Mouse (Mus musculus) frontal cortex, adult (tissue): ENCODE results near the gene Fubp3.

Experiments used
- ATAC-seq: cut with Nextera tagmentation; 2 replicates; pipeline ENCODE4 v1.9.2; 2017; ENCODE audit warnings: mild to moderate bottlenecking, moderate library complexity, mixed read lengths; ENCODE audit not compliant: low TSS enrichment

Gene Fubp3

DNA sequence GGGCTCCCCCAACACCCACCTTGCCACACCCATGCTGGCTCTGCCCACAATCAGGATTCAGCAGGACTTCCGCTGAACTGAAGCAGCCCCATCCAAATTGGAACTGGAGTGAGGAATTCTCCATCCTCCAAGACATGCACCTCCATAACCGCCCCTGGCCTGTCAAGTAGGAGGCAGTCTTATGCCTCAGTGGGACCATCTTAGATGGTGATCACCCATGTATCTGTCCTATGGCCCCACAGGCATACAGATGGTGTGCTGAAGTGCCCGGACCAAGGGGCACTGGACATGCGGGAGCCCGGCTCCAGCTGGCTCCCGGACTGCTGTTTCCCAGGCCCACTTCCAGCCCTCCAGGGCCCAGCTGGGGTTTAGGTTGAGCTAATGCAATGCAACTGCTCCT lies 46.8 kb downstream of the Fubp3 start:
- no peak for ATAC-seq

- ATAC-seq = peak; percentile 84; the same call in 1 of the 2 replicates
Measured at GRCm38 (mm10) chr2:31633531-31633930, 61.1 kb downstream of the Fubp3 start.

DNA sequence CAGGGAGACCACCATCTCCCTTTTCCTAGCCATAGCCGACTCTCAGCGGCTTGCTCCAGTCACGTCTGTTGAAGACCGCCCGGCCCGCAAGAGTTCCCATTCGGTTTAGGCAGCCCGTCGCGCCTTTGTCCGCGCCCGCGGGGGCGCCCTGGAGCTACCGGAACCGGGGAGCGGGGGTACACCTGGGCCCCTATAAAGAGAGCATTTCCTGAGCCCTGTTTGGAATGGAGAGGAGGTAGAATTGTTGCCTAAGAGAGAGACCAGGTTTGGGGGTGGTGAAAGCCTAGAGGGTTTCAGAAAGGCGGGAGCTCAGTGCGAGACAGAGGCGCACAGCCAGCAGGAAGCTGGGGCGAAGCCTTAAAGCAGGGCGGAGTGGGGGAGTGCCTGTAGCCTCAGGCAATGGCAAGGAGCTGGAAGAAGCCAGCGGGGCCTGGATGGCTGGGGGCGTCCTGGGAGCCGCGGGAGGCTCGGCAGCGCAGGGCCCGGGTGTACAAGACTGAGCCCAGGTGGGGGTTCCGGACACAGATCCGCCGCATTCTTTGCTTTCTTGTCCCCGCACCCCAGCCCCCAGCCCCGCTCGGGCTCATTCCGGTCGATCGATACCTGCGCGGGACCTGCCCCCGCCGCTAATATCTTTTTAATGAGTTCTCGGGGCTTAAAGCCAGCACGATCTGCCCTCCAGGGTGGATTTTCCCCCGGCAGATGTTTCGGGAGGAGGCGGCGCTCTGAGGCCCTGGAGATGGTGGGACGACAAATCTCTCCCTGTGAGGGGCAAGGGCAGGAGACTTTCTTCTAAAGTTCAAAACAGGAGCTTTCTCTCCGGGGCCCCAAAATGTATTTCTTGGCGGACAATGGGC lies 63.1 kb downstream of the Fubp3 start:
- peak; percentile 31; the same call in 1 of the 2 replicates for ATAC-seq

DNA sequence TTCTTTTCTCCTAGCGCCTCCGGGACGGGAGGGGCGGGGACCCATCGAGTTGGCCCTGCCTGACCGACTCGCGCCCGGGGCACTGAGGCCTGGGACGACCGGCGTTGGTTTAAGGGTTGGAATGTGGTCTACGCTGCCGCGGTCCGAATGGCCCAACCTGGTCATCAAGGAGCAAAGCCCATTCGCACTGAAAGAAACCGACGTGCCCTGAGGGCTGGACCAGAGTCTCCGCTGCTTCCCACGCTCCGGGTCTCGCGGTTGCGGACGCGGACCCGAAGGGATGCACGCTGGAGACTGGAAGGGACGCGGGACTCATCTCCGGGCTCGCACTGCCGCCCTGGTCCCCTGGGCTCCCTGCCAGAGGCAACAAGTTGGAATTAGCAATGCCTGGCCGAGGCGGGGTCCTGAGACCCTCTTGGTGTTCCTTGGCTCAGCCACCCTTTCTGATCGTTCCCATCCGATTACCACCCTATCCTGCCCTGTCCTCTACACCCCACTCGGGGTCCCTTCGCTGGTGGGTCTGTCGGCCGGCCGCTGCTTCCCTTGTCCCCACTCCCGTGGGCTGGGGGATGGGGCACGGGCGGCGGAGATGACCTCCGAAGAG lies 63.8 kb downstream of the Fubp3 start:
- ATAC-seq = no peak

DNA sequence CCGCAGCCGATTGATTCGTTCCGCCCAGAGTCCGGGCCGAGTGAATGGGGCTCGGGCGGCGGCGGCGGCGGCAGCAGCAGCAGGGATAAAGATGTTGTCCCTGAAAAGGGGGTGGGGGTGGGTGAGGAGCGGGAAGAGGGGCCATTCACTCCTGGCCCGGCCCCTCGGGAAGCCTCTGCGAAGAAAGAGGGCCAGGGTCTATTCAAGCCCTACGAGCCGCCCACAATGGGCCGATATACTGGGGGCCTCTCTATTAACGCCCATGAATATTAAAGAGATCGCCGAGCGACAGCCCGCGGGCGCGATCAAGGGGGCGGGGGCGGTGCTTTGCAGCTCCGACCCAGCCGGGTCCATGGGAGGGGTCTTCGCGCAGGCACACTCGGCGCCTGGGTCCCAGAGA lies 64.3 kb downstream of the Fubp3 start:
- ATAC-seq = no peak

DNA sequence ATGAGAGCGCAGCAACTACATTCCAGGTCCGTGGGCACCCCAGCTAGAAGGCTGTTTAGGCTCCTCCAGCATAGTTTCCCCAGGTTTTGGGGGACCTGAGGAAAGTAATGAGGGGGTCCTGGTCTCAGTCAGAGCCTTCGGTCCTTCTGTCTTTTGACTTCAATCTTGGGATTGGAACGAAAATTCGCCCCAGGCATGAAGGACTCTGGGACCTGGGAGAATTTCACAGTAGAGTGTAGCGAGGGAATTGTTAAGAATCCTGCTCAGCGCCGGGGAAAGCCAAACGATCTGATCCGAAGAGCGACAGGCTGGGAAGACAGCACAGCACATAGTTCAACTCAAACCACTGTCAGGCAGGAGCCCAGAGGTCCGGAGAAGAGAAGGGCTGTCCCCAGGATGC lies 64.9 kb downstream of the Fubp3 start:
- no peak for ATAC-seq

DNA sequence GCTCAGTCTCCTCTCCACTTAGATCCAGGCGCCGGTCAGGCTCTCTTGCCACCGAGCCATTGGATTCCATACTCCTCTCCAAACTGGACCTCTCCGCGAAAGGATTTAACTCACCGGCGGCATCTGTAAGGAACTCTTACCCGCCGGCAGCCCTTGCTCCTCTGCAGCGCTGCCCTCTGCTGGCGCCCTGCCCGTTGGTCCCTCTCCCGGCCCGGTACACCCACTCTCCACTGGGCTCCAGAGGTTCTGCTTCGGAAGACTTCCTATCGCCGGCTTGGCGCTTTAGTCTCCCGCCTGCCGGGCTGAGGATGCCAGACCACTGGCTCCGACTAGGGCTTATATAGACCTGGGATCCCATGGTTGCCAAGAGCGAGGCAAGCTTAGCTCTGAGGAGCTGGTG lies 65.4 kb downstream of the Fubp3 start:
- no peak for ATAC-seq

- ATAC-seq = no peak
Measured at GRCm38 (mm10) chr2:31638581-31639465, 66.4 kb downstream of the Fubp3 start.

DNA sequence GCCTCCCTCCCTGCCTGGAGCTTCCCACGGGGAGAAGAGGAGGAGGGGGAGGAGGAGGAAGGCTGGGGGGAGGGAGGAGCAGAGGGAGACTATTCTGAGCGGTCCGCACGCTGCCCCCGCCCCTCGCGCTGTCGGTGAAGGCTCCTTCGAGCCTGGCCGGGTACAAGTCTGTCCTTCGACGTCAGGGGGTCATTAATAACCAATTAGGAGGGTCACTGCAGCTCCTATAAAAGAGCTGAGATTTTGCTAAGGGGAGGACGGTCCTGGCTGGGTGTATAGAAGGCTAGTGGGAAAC lies 67.0 kb downstream of the Fubp3 start:
- no peak for ATAC-seq

DNA sequence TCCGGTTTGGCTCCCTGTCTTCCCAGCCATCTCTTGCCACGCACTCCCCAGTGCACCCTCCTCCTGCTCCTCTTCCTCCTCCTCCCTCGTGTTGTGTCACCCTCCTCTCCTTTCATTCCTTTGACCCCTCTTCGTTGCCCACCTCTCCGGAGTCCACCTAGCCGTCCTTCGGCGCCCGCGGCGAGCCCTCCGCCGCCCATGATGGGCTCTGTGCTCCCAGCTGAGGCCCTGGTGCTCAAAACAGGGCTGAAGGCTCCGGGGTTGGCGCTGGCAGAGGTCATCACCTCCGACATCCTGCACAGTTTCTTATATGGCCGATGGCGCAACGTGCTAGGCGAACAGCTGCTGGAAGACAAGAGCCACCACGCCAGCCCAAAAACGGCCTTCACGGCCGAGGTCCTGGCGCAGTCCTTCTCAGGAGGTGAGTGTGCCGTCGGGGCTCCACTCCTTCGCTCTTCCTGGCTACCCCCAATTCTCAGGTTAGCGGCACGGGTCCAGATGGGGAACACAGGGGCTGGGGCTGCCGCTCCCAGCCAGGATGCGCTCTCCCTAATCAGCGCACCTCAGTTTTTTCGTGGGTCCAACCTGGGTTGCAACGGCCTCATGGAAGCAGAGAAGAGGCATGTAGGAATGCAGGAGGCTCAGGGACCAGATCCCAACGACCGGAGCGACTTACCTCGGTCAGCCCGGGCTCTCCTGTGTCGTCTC lies 67.6 kb downstream of the Fubp3 start, which contains the start of gene Prdm12:
Prdm12 (plus strand) TSS at position 137 of the 708 bp plus-strand sequence.
- ATAC-seq = no peak

- no peak for ATAC-seq
Measured at GRCm38 (mm10) chr2:31640609-31641507, 68.4 kb downstream of the Fubp3 start.

- ATAC-seq = no peak
Measured at GRCm38 (mm10) chr2:31641508-31641830, 69.0 kb downstream of the Fubp3 start.

DNA sequence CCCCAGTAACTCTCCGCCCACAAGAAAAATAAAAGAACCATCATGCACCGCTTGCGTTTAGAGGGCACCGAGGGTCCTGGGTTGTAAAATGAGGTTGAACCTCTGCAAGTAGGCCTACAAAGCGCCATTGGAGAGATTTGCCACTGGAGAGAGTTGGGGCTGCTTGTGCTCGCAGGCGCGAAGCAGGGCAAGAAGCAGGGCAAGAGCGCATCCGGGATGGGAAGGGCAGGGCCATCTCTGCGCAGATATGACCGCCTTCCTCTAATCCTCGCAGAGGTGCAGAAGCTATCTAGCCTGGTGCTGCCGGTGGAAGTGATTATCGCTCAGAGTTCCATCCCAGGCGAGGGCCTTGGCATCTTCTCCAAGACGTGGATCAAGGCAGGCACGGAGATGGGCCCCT lies 69.5 kb downstream of the Fubp3 start:
- no peak for ATAC-seq

DNA sequence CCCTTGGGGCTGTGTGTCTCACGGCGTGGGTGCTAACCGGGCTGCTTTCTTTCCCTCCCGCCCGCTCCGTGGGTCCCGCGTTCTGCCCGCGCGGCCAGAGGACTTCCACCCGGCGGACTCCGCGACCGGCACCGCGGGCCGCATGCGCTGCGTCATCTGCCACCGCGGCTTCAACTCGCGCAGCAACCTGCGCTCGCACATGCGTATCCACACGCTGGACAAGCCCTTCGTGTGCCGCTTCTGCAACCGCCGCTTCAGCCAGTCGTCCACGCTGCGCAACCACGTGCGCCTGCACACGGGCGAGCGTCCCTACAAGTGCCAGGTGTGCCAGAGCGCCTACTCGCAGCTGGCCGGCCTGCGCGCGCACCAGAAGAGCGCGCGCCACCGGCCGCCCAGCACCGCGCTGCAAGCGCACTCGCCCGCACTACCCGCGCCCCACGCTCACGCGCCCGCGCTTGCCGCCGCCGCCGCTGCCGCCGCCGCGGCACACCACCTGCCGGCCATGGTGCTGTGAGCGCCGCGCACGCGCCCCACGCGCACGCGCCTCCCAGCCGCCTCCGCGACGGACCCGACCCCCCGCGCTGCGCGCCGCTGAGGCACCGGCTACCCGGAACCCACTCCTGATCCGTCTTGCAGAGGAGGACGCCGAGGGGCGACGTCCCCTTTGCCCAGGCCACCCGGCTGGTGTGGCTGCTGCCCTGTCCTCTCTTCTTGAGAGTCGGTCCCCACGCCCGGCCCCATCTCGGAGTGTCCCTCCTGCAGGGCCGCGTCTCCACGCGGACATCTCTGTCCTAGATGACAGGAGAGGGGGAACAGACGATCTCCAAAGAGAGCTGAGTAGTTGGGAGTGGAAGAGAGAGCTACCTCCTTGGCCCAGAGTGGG lies 81.8 kb downstream of the Fubp3 start:
- peak; percentile 90 for ATAC-seq

DNA sequence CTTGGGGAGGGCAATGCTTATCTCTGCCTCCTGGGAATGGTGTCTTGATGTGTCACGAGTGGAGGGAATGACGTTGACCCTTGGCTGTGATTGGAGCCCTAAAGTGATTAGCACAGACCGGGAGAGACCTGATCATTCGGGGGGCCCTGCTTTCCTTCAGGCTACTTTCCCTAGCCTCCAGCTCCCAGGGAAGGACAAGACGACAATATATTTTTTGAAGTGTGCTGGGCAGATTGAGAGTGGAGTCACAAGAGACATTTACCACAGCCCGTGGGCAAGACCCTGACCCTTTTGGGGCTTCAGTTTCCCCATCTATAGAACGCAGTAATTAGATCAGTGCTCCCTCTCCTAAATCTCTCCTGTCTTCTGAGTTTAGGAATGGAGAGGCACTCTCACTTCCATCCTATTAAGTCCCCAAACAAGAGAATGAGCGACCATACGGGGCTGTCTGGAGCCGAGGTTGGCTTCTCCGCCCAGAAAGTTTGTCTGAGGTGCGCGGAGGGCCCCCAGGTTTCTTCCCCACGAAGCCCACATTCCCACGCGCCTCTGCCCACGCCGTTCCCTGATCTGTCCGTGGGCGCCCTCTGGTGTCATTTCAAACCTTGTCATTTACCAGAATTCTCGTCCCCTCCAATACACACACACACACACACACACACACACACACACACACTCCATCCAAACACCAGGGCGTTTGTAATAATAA lies 82.6 kb downstream of the Fubp3 start:
- ATAC-seq = 0 out of 2 replicates have a peak, but pooled peaks have one; percentile 3

DNA sequence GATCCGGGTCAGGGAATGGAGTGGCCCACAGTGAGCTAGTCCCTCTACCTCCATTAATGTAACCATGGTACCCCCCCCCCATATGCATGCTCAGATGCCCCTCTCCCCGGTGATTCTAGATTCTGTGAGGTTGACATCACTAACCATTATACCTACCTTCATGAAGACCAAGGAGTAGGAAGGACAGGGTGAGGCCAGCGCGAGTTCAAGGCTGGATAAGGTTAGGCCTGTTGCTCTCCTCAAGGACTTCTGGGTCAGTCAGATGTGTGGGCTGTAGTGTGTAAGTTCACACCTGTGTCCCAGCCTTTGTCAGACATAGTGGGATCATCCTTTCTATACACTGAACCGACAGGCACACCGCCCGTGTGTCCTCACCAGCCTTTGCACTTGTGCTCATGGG lies 83.9 kb downstream of the Fubp3 start:
- no peak for ATAC-seq

DNA sequence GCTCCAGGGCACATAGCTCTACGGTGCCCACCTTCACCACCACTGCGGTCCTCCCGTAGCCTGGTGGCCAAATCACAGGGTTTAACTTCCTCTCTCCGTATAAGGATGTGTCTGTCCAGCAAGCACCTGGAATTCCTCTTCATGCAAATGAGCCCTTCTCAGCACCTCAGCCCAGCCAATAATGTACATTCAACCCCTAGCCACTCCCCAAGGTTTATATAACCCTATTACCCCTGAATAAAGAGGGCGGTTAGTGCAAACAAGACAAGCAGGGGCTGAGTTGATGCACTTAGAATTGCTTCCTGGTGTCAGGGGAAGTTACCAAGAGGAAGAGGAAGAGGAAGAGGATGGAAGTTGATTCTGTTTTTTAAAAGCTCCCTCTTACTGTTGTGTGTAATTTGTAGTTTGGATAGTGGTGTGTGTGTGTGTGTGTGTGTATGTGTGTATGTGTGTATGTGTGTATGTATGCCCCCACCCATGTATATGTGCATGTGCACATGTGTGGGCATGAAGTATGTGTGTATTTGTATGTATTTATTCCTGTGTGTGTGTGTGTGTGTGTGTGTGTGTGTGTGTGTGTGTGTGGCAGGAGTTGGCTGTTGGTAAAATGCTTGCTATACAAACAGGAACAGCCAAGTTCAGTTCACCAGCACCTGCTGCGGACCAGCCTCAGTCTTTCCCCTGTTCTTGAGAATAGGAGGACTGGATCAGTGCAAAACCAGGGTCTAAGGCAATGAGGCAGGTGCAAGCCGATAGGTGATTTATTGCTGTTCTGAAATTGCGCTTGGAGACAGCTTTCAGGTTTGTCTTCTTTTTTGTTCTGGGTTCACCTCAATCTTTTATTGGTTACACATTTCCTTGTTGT lies 90.7 kb downstream of the Fubp3 start:
- no peak for ATAC-seq

GRCm38 (mm10) chr2:31663804-31664180 lies 91.3 kb downstream of the Fubp3 start:
- ATAC-seq = no peak
